Mouse (Mus musculus): ENCODE results near the gene Mapkap1. TPM values are rescaled to one million over a fixed set of nuclear protein-coding genes. Genes with fewer than 3 reads are reported as not detected.

The Mapkap1 gene
- polyA plus RNA-seq, 1 experiment from 2014 or later: 91.1 TPM

GRCm38 (mm10) chr2:34372305-34373301 lies 34.0 kb upstream of the Mapkap1 start, which contains the start of gene Pbx3:
Gene Pbx3 (minus strand): TSS chr2:34373142.
- Histone ChIP-seq H3K27me3 (ENCODE audit: control insufficient read depth, insufficient read depth, low read length) (no peaks in the 10 kb centered on the region), H3K4me2 (replicated peaks; ENCODE audit: low read depth, low read length) (peak within 1 kb of the TSS; percentile 85), H3K4me3 (ENCODE audit: low read depth, low read length) (peak within 1 kb of the TSS; percentile 86), H3K9ac (replicated peaks; ENCODE audit: low read depth, low read length) (peak within 1 kb of the TSS; percentile 80), H3K4me1 (ENCODE audit: control insufficient read depth, insufficient read depth, low read length) (peaks cover 15% of the 10 kb centered on the region), H3K27ac (ENCODE audit: low read length) (peak within 1 kb of the TSS; percentile 97), H3K36me3 (ENCODE audit: control insufficient read depth, insufficient read depth, low read length) (no peaks in the 10 kb centered on the region), H3K9me3 (ENCODE audit: control insufficient read depth, low read depth, low read length) (no peaks in the 10 kb centered on the region)
- WGBS: under 1% methylated on average over 74 of the region's 102 CpGs
- peak; percentile 94 for ATAC-seq (ENCODE audit: insufficient number of reproducible peaks, insufficient read depth, low FRiP score, low read depth)

- WGBS: 41% methylated on average over 3 of the region's 3 CpGs
- no peaks in the 10 kb centered on the region for H3K36me3 ChIP-seq (ENCODE audit: control insufficient read depth, insufficient read depth, low read length)
- H3K27me3 ChIP-seq (ENCODE audit: control insufficient read depth, insufficient read depth, low read length): no peaks in the 10 kb centered on the region
- H3K9me3 ChIP-seq (ENCODE audit: control insufficient read depth, low read depth, low read length): no peaks in the 10 kb centered on the region
- no peak overlapping the region; the same call in 1 of the 2 replicates for H3K4me3 ChIP-seq (ENCODE audit: low read depth, low read length)
- no peak overlapping the region for H3K9ac ChIP-seq (replicated peaks; ENCODE audit: low read depth, low read length)
- no peak for ATAC-seq (ENCODE audit: insufficient number of reproducible peaks, insufficient read depth, low FRiP score, low read depth)
- H3K27ac ChIP-seq (ENCODE audit: low read length): no peak overlapping the region
- peaks cover 10% of the 10 kb centered on the region for H3K4me1 ChIP-seq (ENCODE audit: control insufficient read depth, insufficient read depth, low read length)
- 0 out of 2 replicates have a peak overlapping the region, but pooled peaks have one; percentile 85 for H3K4me2 ChIP-seq (replicated peaks; ENCODE audit: low read depth, low read length)
These were observed 32.7 kb upstream of the Mapkap1 start for GRCm38 (mm10) chr2:34373886-34374285.

GRCm38 (mm10) chr2:34374349-34374748 lies 32.2 kb upstream of the Mapkap1 start:
- 60% methylated on average over 2 of the region's 2 CpGs for WGBS
- Histone ChIP-seq H3K9me3 (ENCODE audit: control insufficient read depth, low read depth, low read length) (no peaks in the 10 kb centered on the region), H3K9ac (replicated peaks; ENCODE audit: low read depth, low read length) (no peak overlapping the region), H3K36me3 (ENCODE audit: control insufficient read depth, insufficient read depth, low read length) (no peaks in the 10 kb centered on the region), H3K27me3 (ENCODE audit: control insufficient read depth, insufficient read depth, low read length) (no peaks in the 10 kb centered on the region), H3K27ac (ENCODE audit: low read length) (no peak overlapping the region), H3K4me1 (ENCODE audit: control insufficient read depth, insufficient read depth, low read length) (peaks cover 10% of the 10 kb centered on the region; the same call in 1 of the 2 replicates), H3K4me2 (replicated peaks; ENCODE audit: low read depth, low read length) (no peak overlapping the region), H3K4me3 (ENCODE audit: low read depth, low read length) (no peak overlapping the region)
- ATAC-seq (ENCODE audit: insufficient number of reproducible peaks, insufficient read depth, low FRiP score, low read depth): no peak

GRCm38 (mm10) chr2:34378930-34379329 lies 27.6 kb upstream of the Mapkap1 start:
- 88% methylated on average over 2 of the region's 2 CpGs for WGBS
- Histone ChIP-seq H3K4me3 (ENCODE audit: low read depth, low read length) (no peak overlapping the region), H3K9ac (replicated peaks; ENCODE audit: low read depth, low read length) (no peak overlapping the region), H3K36me3 (ENCODE audit: control insufficient read depth, insufficient read depth, low read length) (no peaks in the 10 kb centered on the region), H3K4me1 (ENCODE audit: control insufficient read depth, insufficient read depth, low read length) (no peaks in the 10 kb centered on the region), H3K4me2 (replicated peaks; ENCODE audit: low read depth, low read length) (no peak overlapping the region), H3K27me3 (ENCODE audit: control insufficient read depth, insufficient read depth, low read length) (no peaks in the 10 kb centered on the region), H3K27ac (ENCODE audit: low read length) (no peak overlapping the region), H3K9me3 (ENCODE audit: control insufficient read depth, low read depth, low read length) (no peaks in the 10 kb centered on the region)
- no peak for ATAC-seq (ENCODE audit: insufficient number of reproducible peaks, insufficient read depth, low FRiP score, low read depth)

- Histone ChIP-seq H3K4me3 (ENCODE audit: low read depth, low read length) (no peak overlapping the region), H3K27me3 (ENCODE audit: control insufficient read depth, insufficient read depth, low read length) (no peaks in the 10 kb centered on the region), H3K9ac (replicated peaks; ENCODE audit: low read depth, low read length) (no peak overlapping the region), H3K36me3 (ENCODE audit: control insufficient read depth, insufficient read depth, low read length) (no peaks in the 10 kb centered on the region), H3K27ac (ENCODE audit: low read length) (no peak overlapping the region), H3K4me1 (ENCODE audit: control insufficient read depth, insufficient read depth, low read length) (no peaks in the 10 kb centered on the region), H3K9me3 (ENCODE audit: control insufficient read depth, low read depth, low read length) (no peaks in the 10 kb centered on the region), H3K4me2 (replicated peaks; ENCODE audit: low read depth, low read length) (no peak overlapping the region)
- WGBS: 66% methylated on average over 4 of the region's 4 CpGs
- no peak for ATAC-seq (ENCODE audit: insufficient number of reproducible peaks, insufficient read depth, low FRiP score, low read depth)
These were observed 7.0 kb upstream of the Mapkap1 start for GRCm38 (mm10) chr2:34399535-34399934.

- peak overlapping the region; percentile 85 for H3K4me3 ChIP-seq (ENCODE audit: low read depth, low read length)
- ATAC-seq (ENCODE audit: insufficient number of reproducible peaks, insufficient read depth, low FRiP score, low read depth): no peak
- peaks cover 5% of the 10 kb centered on the region for H3K4me1 ChIP-seq (ENCODE audit: control insufficient read depth, insufficient read depth, low read length)
- WGBS: 45% methylated on average over 7 of the region's 7 CpGs
- no peak overlapping the region for H3K9ac ChIP-seq (replicated peaks; ENCODE audit: low read depth, low read length)
- H3K27me3 ChIP-seq (ENCODE audit: control insufficient read depth, insufficient read depth, low read length): no peaks in the 10 kb centered on the region
- no peaks in the 10 kb centered on the region for H3K36me3 ChIP-seq (ENCODE audit: control insufficient read depth, insufficient read depth, low read length)
- H3K4me2 ChIP-seq (replicated peaks; ENCODE audit: low read depth, low read length): peak overlapping the region; percentile 69
- H3K27ac ChIP-seq (ENCODE audit: low read length): no peak overlapping the region
- H3K9me3 ChIP-seq (ENCODE audit: control insufficient read depth, low read depth, low read length): no peaks in the 10 kb centered on the region
These were observed 1.0 kb downstream of the Mapkap1 start for GRCm38 (mm10) chr2:34407596-34407995.

- no peaks in the 10 kb centered on the region for H3K9me3 ChIP-seq (ENCODE audit: control insufficient read depth, low read depth, low read length)
- WGBS: 95% methylated on average over 10 of the region's 10 CpGs
- no peak overlapping the region for H3K9ac ChIP-seq (replicated peaks; ENCODE audit: low read depth, low read length)
- peaks cover 5% of the 10 kb centered on the region for H3K4me1 ChIP-seq (ENCODE audit: control insufficient read depth, insufficient read depth, low read length)
- no peaks in the 10 kb centered on the region for H3K36me3 ChIP-seq (ENCODE audit: control insufficient read depth, insufficient read depth, low read length)
- no peak overlapping the region for H3K4me2 ChIP-seq (replicated peaks; ENCODE audit: low read depth, low read length)
- no peak overlapping the region for H3K4me3 ChIP-seq (ENCODE audit: low read depth, low read length)
- no peak for ATAC-seq (ENCODE audit: insufficient number of reproducible peaks, insufficient read depth, low FRiP score, low read depth)
- no peaks in the 10 kb centered on the region for H3K27me3 ChIP-seq (ENCODE audit: control insufficient read depth, insufficient read depth, low read length)
- no peak overlapping the region for H3K27ac ChIP-seq (ENCODE audit: low read length)
These were observed 1.8 kb downstream of the Mapkap1 start for GRCm38 (mm10) chr2:34408341-34408740.

- Histone ChIP-seq H3K9ac (replicated peaks; ENCODE audit: low read depth, low read length) (no peak overlapping the region), H3K4me2 (replicated peaks; ENCODE audit: low read depth, low read length) (no peak overlapping the region), H3K9me3 (ENCODE audit: control insufficient read depth, low read depth, low read length) (no peaks in the 10 kb centered on the region), H3K4me3 (ENCODE audit: low read depth, low read length) (no peak overlapping the region), H3K36me3 (ENCODE audit: control insufficient read depth, insufficient read depth, low read length) (no peaks in the 10 kb centered on the region), H3K27ac (ENCODE audit: low read length) (no peak overlapping the region), H3K4me1 (ENCODE audit: control insufficient read depth, insufficient read depth, low read length) (peaks cover 5% of the 10 kb centered on the region), H3K27me3 (ENCODE audit: control insufficient read depth, insufficient read depth, low read length) (no peaks in the 10 kb centered on the region)
- WGBS: 69% methylated on average over 5 of the region's 5 CpGs
- no peak for ATAC-seq (ENCODE audit: insufficient number of reproducible peaks, insufficient read depth, low FRiP score, low read depth)
These were observed 3.3 kb downstream of the Mapkap1 start for GRCm38 (mm10) chr2:34409741-34410340.
